Mouse (Mus musculus) neural tube, embryonic 15.5 days (tissue): ENCODE data around the gene Gm17349. TPM values are rescaled to one million over a fixed set of nuclear protein-coding genes. Genes with fewer than 3 reads are reported as not detected.
"Not testable (repeated sequence)": the region's sequence is repeated elsewhere in the genome, so short reads cannot be mapped to it uniquely, and the experiment has no call there.

Source experiments
- ATAC-seq: fragments of 200-750 bp; cut with Nextera tagmentation; 2 replicates; pipeline ENCODE4 v1.8.0; 2017; ENCODE audit warnings: mild to moderate bottlenecking, moderate TSS enrichment, moderate library complexity; ENCODE audit not compliant: low FRiP score
- H3K27ac ChIP-seq: fragments of 300-500 bp; sonication (generic); replicated peaks from 2 replicates; pipeline ENCODE4 v1.5.1; 2015; ENCODE audit warnings: mild to moderate bottlenecking, inconsistent platforms
- H3K27me3 ChIP-seq: fragments of 300-500 bp; sonication (generic); replicated peaks from 2 replicates; pipeline ENCODE4 v1.6.1; 2015; ENCODE audit warnings: inconsistent platforms
- H3K36me3 ChIP-seq: fragments of 300-500 bp; sonication (generic); 2 replicates; pipeline ENCODE4 v1.6.1; 2015; ENCODE audit warnings: inconsistent platforms
- H3K4me1 ChIP-seq: fragments of 300-500 bp; sonication (generic); 2 replicates; pipeline ENCODE4 v1.6.1; 2015; ENCODE audit warnings: inconsistent platforms
- H3K4me2 ChIP-seq: fragments of 300-500 bp; sonication (generic); 2 replicates; pipeline ENCODE4 v1.6.1; 2015; ENCODE audit warnings: inconsistent platforms, mild to moderate bottlenecking, moderate library complexity
- H3K4me3 ChIP-seq: fragments of 300-500 bp; sonication (generic); replicated peaks from 2 replicates; pipeline ENCODE4 v1.5.1; 2015; ENCODE audit warnings: mild to moderate bottlenecking, inconsistent platforms
- H3K9ac ChIP-seq: fragments of 300-500 bp; sonication (generic); replicated peaks from 2 replicates; pipeline ENCODE4 v1.6.1; 2015; ENCODE audit warnings: mild to moderate bottlenecking, inconsistent platforms
- H3K9me3 ChIP-seq: fragments of 300-500 bp; sonication (generic); replicated peaks from 2 replicates; pipeline ENCODE4 v1.6.1; 2016; ENCODE audit warnings: inconsistent platforms
- WGBS: fragments of 180-500 bp; shearing (Covaris S2); methylation state at CpG from one replicate; pipeline ENCODE4 v1.1.7; 2015; ENCODE audit warnings: mixed read lengths; 5-methylcytosine and 5-hydroxymethylcytosine counted together
- polyA plus RNA-seq: library from polyadenylated mRNA; unstranded; fragments of >200 nt; fragmentation: Nextera tagmentation; extraction: Ambion mirVana; gene quantifications from 2 replicates; pipeline ENCODE4 v1.2.1, GENCODE M21; 2015

Gene Gm17349
- polyA plus RNA-seq, 1 experiment from 2014 or later = not detected

DNA sequence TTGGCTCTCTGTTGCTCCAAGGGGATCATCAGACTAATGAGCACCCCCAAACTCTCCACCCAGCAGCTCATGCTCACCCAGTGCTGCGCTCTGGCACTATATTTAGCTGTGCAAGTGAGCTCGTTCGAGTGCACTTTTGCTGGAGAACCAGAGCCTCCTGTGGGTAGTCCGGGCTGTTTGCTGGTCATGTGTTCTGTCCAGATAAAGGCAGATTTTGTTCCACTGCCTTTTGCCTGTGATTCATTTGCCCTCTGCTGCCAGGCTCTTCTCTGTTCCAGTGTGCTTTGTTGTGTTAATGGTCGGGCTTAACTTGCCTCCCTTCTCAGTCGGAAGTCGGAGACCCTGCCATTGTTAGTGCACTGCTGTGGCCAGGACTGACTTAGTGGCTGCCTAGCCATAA, 409 bp downstream of the Gm17349 start:
- peak overlapping the region; percentile 98 for H3K27ac ChIP-seq
- peak overlapping the region; percentile 82 for H3K4me2 ChIP-seq
- WGBS = 7% methylated on average over 7 of the region's 7 CpGs
- H3K4me1 ChIP-seq = peaks cover 36% of the 10 kb centered on the region
- ATAC-seq = no peak
- no peaks in the 10 kb centered on the region for H3K9me3 ChIP-seq
- H3K36me3 ChIP-seq = peaks cover 44% of the 10 kb centered on the region
- H3K4me3 ChIP-seq = peak overlapping the region; percentile 84
- H3K27me3 ChIP-seq = no peaks in the 10 kb centered on the region
- peak overlapping the region; percentile 93; the same call in 1 of the 2 replicates for H3K9ac ChIP-seq

- peak overlapping the region; percentile 82 for H3K4me2 ChIP-seq
- H3K4me1 ChIP-seq = peaks cover 36% of the 10 kb centered on the region
- H3K27me3 ChIP-seq = no peaks in the 10 kb centered on the region
- WGBS = 12% methylated on average over 23 of the region's 23 CpGs
- peak overlapping the region; percentile 84 for H3K4me3 ChIP-seq
- peak overlapping the region; percentile 93 for H3K9ac ChIP-seq
- peaks cover 44% of the 10 kb centered on the region for H3K36me3 ChIP-seq
- ATAC-seq = no peak
- H3K27ac ChIP-seq = peak overlapping the region; percentile 98
- H3K9me3 ChIP-seq = no peaks in the 10 kb centered on the region
Observed at GRCm38 (mm10) chr15:99704041-99704681, 1.1 kb downstream of the Gm17349 start.

- no peak for ATAC-seq
- Histone ChIP-seq H3K9ac (peak overlapping the region; percentile 93), H3K4me3 (peak overlapping the region; percentile 84), H3K27me3 (no peaks in the 10 kb centered on the region), H3K4me2 (peak overlapping the region; percentile 82), H3K4me1 (peaks cover 36% of the 10 kb centered on the region), H3K27ac (peak overlapping the region; percentile 98), H3K36me3 (peaks cover 44% of the 10 kb centered on the region), H3K9me3 (no peaks in the 10 kb centered on the region)
- WGBS = 56% methylated on average over 5 of the region's 5 CpGs
Observed at GRCm38 (mm10) chr15:99703676-99704040, 1.6 kb downstream of the Gm17349 start.

DNA sequence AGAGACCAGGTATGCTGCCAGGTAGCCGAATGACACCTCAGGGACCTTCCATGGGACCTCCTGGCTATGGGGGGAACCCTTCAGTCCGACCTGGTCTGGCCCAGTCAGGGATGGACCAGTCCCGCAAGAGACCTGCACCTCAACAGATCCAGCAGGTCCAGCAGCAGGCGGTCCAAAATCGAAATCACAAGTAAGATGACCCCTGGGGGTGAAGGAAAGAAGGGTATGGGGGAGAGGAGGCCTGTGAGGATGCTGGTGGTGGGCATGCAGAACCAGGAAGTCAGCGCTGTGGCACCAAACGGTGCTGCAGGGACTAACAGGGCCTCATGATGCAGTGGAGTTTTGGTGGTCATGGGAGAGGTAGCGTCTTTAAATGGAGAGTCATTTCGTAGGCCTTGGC, 2.2 kb downstream of the Gm17349 start:
- no peaks in the 10 kb centered on the region for H3K27me3 ChIP-seq
- WGBS = 44% methylated on average over 9 of the region's 9 CpGs
- peaks cover 36% of the 10 kb centered on the region for H3K4me1 ChIP-seq
- H3K4me3 ChIP-seq = peak overlapping the region; percentile 84
- peaks cover 42% of the 10 kb centered on the region for H3K36me3 ChIP-seq
- ATAC-seq = no peak
- no peaks in the 10 kb centered on the region for H3K9me3 ChIP-seq
- peak overlapping the region; percentile 98 for H3K27ac ChIP-seq
- H3K4me2 ChIP-seq = peak overlapping the region; percentile 82
- H3K9ac ChIP-seq = peak overlapping the region; percentile 93

- WGBS = under 1% methylated on average over 69 of the region's 71 CpGs
Observed at GRCm38 (mm10) chr15:99701999-99702900, 3.0 kb downstream of the Gm17349 start, which contains the start of gene Smarcd1. Gene Smarcd1, plus strand, starts transcription at chr15:99702129.

GRCm38 (mm10) chr15:99701640-99701998, 3.7 kb downstream of the Gm17349 start:
- Histone ChIP-seq H3K4me2 (peak overlapping the region; percentile 82), H3K36me3 (peaks cover 36% of the 10 kb centered on the region), H3K4me3 (peak overlapping the region; percentile 84), H3K4me1 (peaks cover 36% of the 10 kb centered on the region), H3K9ac (peak overlapping the region; percentile 93; the same call in 1 of the 2 replicates), H3K27ac (peak overlapping the region; percentile 98)
- not testable (repeated sequence) for H3K9me3 ChIP-seq, H3K27me3 ChIP-seq
- 47% methylated on average over 16 of the region's 16 CpGs for WGBS
- ATAC-seq = peak; percentile 8; the same call in 1 of the 2 replicates

More at GRCm38 (mm10) chr15:99701999-99702900, 3.0 kb downstream of the Gm17349 start, which contains the start of gene Smarcd1:
- H3K27me3 ChIP-seq = no peaks in the 10 kb centered on the region
- ATAC-seq = peak; percentile 94
- no peaks in the 10 kb centered on the region for H3K9me3 ChIP-seq
- H3K4me1 ChIP-seq = peaks cover 36% of the 10 kb centered on the region
- peaks cover 36% of the 10 kb centered on the region for H3K36me3 ChIP-seq
- peak within 1 kb of the TSS; percentile 98 for H3K27ac ChIP-seq
- peak within 1 kb of the TSS; percentile 84 for H3K4me3 ChIP-seq
- peak within 1 kb of the TSS; percentile 82 for H3K4me2 ChIP-seq
- peak within 1 kb of the TSS; percentile 93 for H3K9ac ChIP-seq

DNA sequence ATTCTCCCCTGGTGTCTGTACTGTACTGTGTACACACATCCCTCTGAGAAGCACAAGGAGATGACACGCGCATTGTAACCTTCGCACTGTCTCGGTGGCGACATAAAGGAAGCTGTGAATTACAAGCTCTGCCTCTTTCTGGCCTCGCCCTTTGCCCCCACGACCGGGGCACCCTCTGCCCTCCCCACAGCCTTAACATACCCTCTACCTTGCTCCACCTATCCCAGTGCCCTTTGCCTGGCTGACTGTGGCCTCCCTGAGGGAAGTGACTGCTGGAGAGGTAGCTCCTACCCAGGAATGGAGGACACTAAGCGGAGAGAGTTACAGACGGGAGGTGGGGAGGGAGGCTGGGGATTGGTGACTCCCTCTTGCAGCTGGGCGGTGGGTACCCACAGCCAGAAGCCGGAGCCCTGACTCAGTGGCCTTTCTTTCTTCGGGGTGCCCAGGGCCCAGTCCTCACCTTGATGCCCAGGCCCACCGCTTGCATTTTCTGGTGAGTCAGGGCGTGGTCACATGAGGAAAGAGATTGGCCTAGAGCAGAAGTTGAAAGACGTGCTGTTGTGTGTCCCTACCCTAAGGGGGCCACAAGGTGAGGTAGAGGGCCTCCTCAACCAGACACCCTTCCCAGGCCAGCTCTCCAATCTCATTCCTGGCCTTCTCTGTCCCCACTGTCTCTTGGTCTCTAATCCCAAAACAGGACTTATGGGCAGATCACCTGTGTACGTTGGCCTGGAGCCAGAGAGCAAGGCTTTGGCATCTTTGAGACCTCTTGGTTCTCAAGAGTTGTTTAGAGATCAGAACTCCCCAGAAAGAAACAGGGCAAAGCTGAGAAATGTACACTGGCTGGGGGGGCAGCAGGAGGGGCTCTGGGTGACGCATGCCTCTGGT, 4.8 kb downstream of the Gm17349 start:
- Histone ChIP-seq H3K9me3 (no peaks in the 10 kb centered on the region), H3K4me3 (no peak overlapping the region), H3K9ac (no peak overlapping the region), H3K27me3 (no peaks in the 10 kb centered on the region), H3K4me2 (no peak overlapping the region), H3K4me1 (peaks cover 33% of the 10 kb centered on the region), H3K36me3 (peaks cover 37% of the 10 kb centered on the region), H3K27ac (peak overlapping the region; percentile 98; the same call in 1 of the 2 replicates)
- ATAC-seq = no peak
- WGBS = 88% methylated on average over 18 of the region's 18 CpGs

GRCm38 (mm10) chr15:99699715-99700114, 5.6 kb downstream of the Gm17349 start:
- H3K9ac ChIP-seq = no peak overlapping the region; the same call in 1 of the 2 replicates
- H3K4me3 ChIP-seq = no peak overlapping the region
- H3K4me1 ChIP-seq = peaks cover 28% of the 10 kb centered on the region
- no peaks in the 10 kb centered on the region for H3K27me3 ChIP-seq
- ATAC-seq = no peak
- H3K27ac ChIP-seq = 0 out of 2 replicates have a peak overlapping the region, but pooled peaks have one; percentile 18
- WGBS = 62% methylated on average over 10 of the region's 10 CpGs
- no peaks in the 10 kb centered on the region for H3K9me3 ChIP-seq
- peaks cover 44% of the 10 kb centered on the region for H3K36me3 ChIP-seq
- no peak overlapping the region for H3K4me2 ChIP-seq

- WGBS = 42% methylated on average over 20 of the region's 20 CpGs
- Histone ChIP-seq H3K27ac (no peak overlapping the region), H3K4me3 (no peak overlapping the region), H3K4me2 (no peak overlapping the region), H3K27me3 (no peaks in the 10 kb centered on the region), H3K9me3 (no peaks in the 10 kb centered on the region), H3K36me3 (peaks cover 44% of the 10 kb centered on the region), H3K9ac (no peak overlapping the region), H3K4me1 (peaks cover 17% of the 10 kb centered on the region)
- ATAC-seq = no peak
Observed at GRCm38 (mm10) chr15:99698533-99699085, 6.7 kb downstream of the Gm17349 start.

DNA sequence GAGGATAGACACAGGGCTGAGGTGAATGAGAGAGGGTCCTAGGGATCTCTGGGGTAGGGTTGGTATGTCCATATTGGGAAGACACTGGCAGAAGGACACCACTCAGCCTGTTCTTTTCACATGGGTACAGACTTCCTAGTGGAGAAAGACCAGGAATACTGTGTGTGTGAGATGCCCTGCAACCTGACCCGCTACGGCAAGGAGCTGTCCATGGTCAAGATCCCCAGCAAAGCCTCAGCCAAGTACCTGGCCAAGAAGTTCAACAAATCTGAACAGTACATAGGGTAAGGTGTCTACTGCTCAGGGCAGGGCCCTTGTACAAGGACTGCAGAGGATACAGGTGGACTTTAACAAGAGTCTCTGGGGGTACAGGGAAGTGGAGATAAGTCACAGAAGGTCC, 8.0 kb downstream of the Gm17349 start:
- Histone ChIP-seq H3K4me2 (no peak overlapping the region), H3K36me3 (peaks cover 50% of the 10 kb centered on the region), H3K9me3 (no peaks in the 10 kb centered on the region), H3K27me3 (no peaks in the 10 kb centered on the region), H3K9ac (no peak overlapping the region), H3K27ac (no peak overlapping the region), H3K4me1 (peaks cover 13% of the 10 kb centered on the region; the same call in 1 of the 2 replicates), H3K4me3 (no peak overlapping the region)
- WGBS = 42% methylated on average over 2 of the region's 2 CpGs
- no peak for ATAC-seq

DNA sequence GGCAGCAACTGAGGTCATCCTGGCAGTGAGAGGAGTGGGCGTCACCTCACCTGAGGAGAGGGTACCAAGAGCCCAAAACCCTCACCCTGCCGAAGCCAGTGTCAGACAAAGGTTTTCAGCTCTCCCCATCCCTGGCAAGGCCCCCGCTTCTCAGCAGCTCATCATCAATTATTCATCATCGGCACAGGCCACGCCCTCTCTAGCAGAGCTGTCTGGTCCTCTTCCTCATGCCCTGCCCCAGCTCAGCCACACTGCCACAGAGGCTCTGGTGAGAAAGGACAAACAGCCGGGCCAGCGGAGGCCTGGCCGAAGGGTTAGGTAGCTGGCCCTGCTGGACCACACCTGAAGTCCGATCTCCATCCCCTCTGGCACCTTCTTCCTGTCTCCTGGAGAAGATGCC, 13.3 kb downstream of the Gm17349 start:
- Histone ChIP-seq H3K27me3 (no peaks in the 10 kb centered on the region), H3K27ac (no peak overlapping the region), H3K4me2 (no peak overlapping the region), H3K36me3 (peaks cover 32% of the 10 kb centered on the region), H3K4me3 (no peak overlapping the region), H3K9ac (no peak overlapping the region), H3K4me1 (peaks cover 28% of the 10 kb centered on the region), H3K9me3 (no peaks in the 10 kb centered on the region)
- WGBS = 53% methylated on average over 9 of the region's 9 CpGs
- ATAC-seq = no peak
